Mouse (Mus musculus): ENCODE measurements around the gene Etv3.

DNA sequence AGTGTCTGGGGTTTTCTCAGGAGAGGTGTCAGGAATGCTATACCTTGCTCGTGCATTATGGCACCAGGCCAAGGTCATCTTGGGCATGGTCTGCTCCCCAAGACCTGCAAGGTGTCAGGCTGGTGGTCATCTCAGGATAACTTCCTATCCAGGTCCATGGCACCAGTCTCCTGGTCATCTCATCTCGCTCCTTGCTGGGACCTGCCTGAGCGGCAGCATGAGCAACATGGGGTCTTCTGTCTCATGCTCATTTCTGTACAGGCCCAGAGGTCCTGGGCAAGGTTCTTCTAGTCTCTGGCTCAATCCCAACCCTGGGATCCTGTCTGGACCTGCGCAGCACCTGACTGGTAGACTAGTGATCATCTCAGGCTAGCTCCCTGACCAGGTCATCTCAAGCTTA is 57.1 kb downstream of the Etv3 start:
- TF ChIP-seq ZC3H11A (IDR thresholded peaks at IDR 0.05; ENCODE audit: borderline replicate concordance, low read depth, low read length) (no peak), MAFK (IDR thresholded peaks at IDR 0.05; ENCODE audit: insufficient read depth, low read depth, low read length) (no peak), HCFC1 (IDR thresholded peaks at IDR 0.05; ENCODE audit: borderline replicate concordance, insufficient read depth, low read length) (no peak), CHD2 (IDR thresholded peaks at IDR 0.05; ENCODE audit: low read depth, low read length) (no peak), ZNF384 (IDR thresholded peaks at IDR 0.05; ENCODE audit: low read depth, low read length) (no peak)
